Mouse (Mus musculus): ENCODE results near the gene Myrfl. TPM values are rescaled to one million over a fixed set of nuclear protein-coding genes. Genes with fewer than 3 reads are reported as not detected.

The Myrfl gene
- polyA plus RNA-seq, 1 experiment from 2014 or later = 0.23 TPM

- Histone ChIP-seq H3K4me2 (no peak overlapping the region), H3K9me3 (replicated peaks; ENCODE audit: control insufficient read depth, low read length) (no peaks in the 10 kb centered on the region; the same call in 1 of the 2 replicates), H3K27me3 (ENCODE audit: control insufficient read depth, insufficient read depth, low read length) (no peaks in the 10 kb centered on the region), H3K4me3 (ENCODE audit: low read depth, low read length) (no peak overlapping the region), H3K36me3 (ENCODE audit: control insufficient read depth, insufficient read depth, low read length) (peaks cover 7% of the 10 kb centered on the region), H3K27ac (ENCODE audit: low read depth, low read length) (no peak overlapping the region), H3K4me1 (ENCODE audit: control insufficient read depth, insufficient read depth, low read length) (no peaks in the 10 kb centered on the region; the same call in 1 of the 2 replicates), H3K9ac (ENCODE audit: low read depth, low read length) (no peak overlapping the region)
- no peak for ATAC-seq (replicated peaks; ENCODE audit: insufficient number of reproducible peaks, low FRiP score, low TSS enrichment)
- 83% methylated on average over 10 of the region's 10 CpGs for WGBS (ENCODE audit: insufficient replicate concordance)
Observed at GRCm38 (mm10) chr10:116904503-116904908, 7.8 kb upstream of the Myrfl start.

- 84% methylated on average over 12 of the region's 12 CpGs for WGBS (ENCODE audit: insufficient replicate concordance)
- Histone ChIP-seq H3K27me3 (ENCODE audit: control insufficient read depth, insufficient read depth, low read length) (no peaks in the 10 kb centered on the region), H3K9me3 (replicated peaks; ENCODE audit: control insufficient read depth, low read length) (no peaks in the 10 kb centered on the region), H3K4me3 (ENCODE audit: low read depth, low read length) (no peak overlapping the region), H3K4me1 (ENCODE audit: control insufficient read depth, insufficient read depth, low read length) (no peaks in the 10 kb centered on the region), H3K36me3 (ENCODE audit: control insufficient read depth, insufficient read depth, low read length) (no peaks in the 10 kb centered on the region), H3K27ac (ENCODE audit: low read depth, low read length) (no peak overlapping the region), H3K4me2 (no peak overlapping the region), H3K9ac (ENCODE audit: low read depth, low read length) (no peak overlapping the region)
- no peak for ATAC-seq (replicated peaks; ENCODE audit: insufficient number of reproducible peaks, low FRiP score, low TSS enrichment)
Observed at GRCm38 (mm10) chr10:116895108-116895833, 1.4 kb downstream of the Myrfl start.

GRCm38 (mm10) chr10:116894540-116894939, 2.2 kb downstream of the Myrfl start:
- no peaks in the 10 kb centered on the region for H3K4me1 ChIP-seq (ENCODE audit: control insufficient read depth, insufficient read depth, low read length)
- H3K4me2 ChIP-seq = no peak overlapping the region
- no peaks in the 10 kb centered on the region for H3K36me3 ChIP-seq (ENCODE audit: control insufficient read depth, insufficient read depth, low read length)
- no peaks in the 10 kb centered on the region for H3K27me3 ChIP-seq (ENCODE audit: control insufficient read depth, insufficient read depth, low read length)
- no peak overlapping the region for H3K27ac ChIP-seq (ENCODE audit: low read depth, low read length)
- no peaks in the 10 kb centered on the region for H3K9me3 ChIP-seq (replicated peaks; ENCODE audit: control insufficient read depth, low read length)
- H3K4me3 ChIP-seq (ENCODE audit: low read depth, low read length) = no peak overlapping the region
- ATAC-seq (replicated peaks; ENCODE audit: insufficient number of reproducible peaks, low FRiP score, low TSS enrichment) = no peak
- no peak overlapping the region for H3K9ac ChIP-seq (ENCODE audit: low read depth, low read length)
- 79% methylated on average over 6 of the region's 6 CpGs for WGBS (ENCODE audit: insufficient replicate concordance)

GRCm38 (mm10) chr10:116893753-116894152, 3.0 kb downstream of the Myrfl start:
- H3K9ac ChIP-seq (ENCODE audit: low read depth, low read length) = no peak overlapping the region
- ATAC-seq (replicated peaks; ENCODE audit: insufficient number of reproducible peaks, low FRiP score, low TSS enrichment) = no peak
- H3K9me3 ChIP-seq (replicated peaks; ENCODE audit: control insufficient read depth, low read length) = no peaks in the 10 kb centered on the region
- H3K4me1 ChIP-seq (ENCODE audit: control insufficient read depth, insufficient read depth, low read length) = no peaks in the 10 kb centered on the region
- H3K4me2 ChIP-seq = no peak overlapping the region
- H3K36me3 ChIP-seq (ENCODE audit: control insufficient read depth, insufficient read depth, low read length) = no peaks in the 10 kb centered on the region
- 17% methylated on average over 3 of the region's 3 CpGs for WGBS (ENCODE audit: insufficient replicate concordance)
- H3K27me3 ChIP-seq (ENCODE audit: control insufficient read depth, insufficient read depth, low read length) = no peaks in the 10 kb centered on the region
- no peak overlapping the region for H3K27ac ChIP-seq (ENCODE audit: low read depth, low read length)
- H3K4me3 ChIP-seq (ENCODE audit: low read depth, low read length) = no peak overlapping the region

- Histone ChIP-seq H3K4me3 (ENCODE audit: low read depth, low read length) (no peak overlapping the region), H3K27ac (ENCODE audit: low read depth, low read length) (no peak overlapping the region), H3K9ac (ENCODE audit: low read depth, low read length) (no peak overlapping the region), H3K36me3 (ENCODE audit: control insufficient read depth, insufficient read depth, low read length) (no peaks in the 10 kb centered on the region), H3K4me2 (no peak overlapping the region), H3K27me3 (ENCODE audit: control insufficient read depth, insufficient read depth, low read length) (no peaks in the 10 kb centered on the region), H3K9me3 (replicated peaks; ENCODE audit: control insufficient read depth, low read length) (no peaks in the 10 kb centered on the region), H3K4me1 (ENCODE audit: control insufficient read depth, insufficient read depth, low read length) (no peaks in the 10 kb centered on the region)
- ATAC-seq (replicated peaks; ENCODE audit: insufficient number of reproducible peaks, low FRiP score, low TSS enrichment) = no peak
- 56% methylated on average over 5 of the region's 5 CpGs for WGBS (ENCODE audit: insufficient replicate concordance)
Observed at GRCm38 (mm10) chr10:116890587-116890986, 6.1 kb downstream of the Myrfl start.

- WGBS (ENCODE audit: insufficient replicate concordance) = 75% methylated on average over 3 of the region's 3 CpGs
- Histone ChIP-seq H3K27me3 (ENCODE audit: control insufficient read depth, insufficient read depth, low read length) (no peaks in the 10 kb centered on the region), H3K9me3 (replicated peaks; ENCODE audit: control insufficient read depth, low read length) (no peaks in the 10 kb centered on the region), H3K36me3 (ENCODE audit: control insufficient read depth, insufficient read depth, low read length) (no peaks in the 10 kb centered on the region), H3K9ac (ENCODE audit: low read depth, low read length) (no peak overlapping the region), H3K27ac (ENCODE audit: low read depth, low read length) (no peak overlapping the region), H3K4me2 (no peak overlapping the region), H3K4me1 (ENCODE audit: control insufficient read depth, insufficient read depth, low read length) (no peaks in the 10 kb centered on the region), H3K4me3 (ENCODE audit: low read depth, low read length) (no peak overlapping the region)
- no peak for ATAC-seq (replicated peaks; ENCODE audit: insufficient number of reproducible peaks, low FRiP score, low TSS enrichment)
Observed at GRCm38 (mm10) chr10:116884552-116884951, 12.2 kb downstream of the Myrfl start.

- no peaks in the 10 kb centered on the region for H3K4me1 ChIP-seq (ENCODE audit: control insufficient read depth, insufficient read depth, low read length)
- no peaks in the 10 kb centered on the region for H3K9me3 ChIP-seq (replicated peaks; ENCODE audit: control insufficient read depth, low read length)
- H3K4me2 ChIP-seq = no peak overlapping the region
- H3K36me3 ChIP-seq (ENCODE audit: control insufficient read depth, insufficient read depth, low read length) = no peaks in the 10 kb centered on the region
- no peaks in the 10 kb centered on the region for H3K27me3 ChIP-seq (ENCODE audit: control insufficient read depth, insufficient read depth, low read length)
- no peak overlapping the region for H3K27ac ChIP-seq (ENCODE audit: low read depth, low read length)
- no peak overlapping the region for H3K9ac ChIP-seq (ENCODE audit: low read depth, low read length)
- WGBS (ENCODE audit: insufficient replicate concordance) = 66% methylated on average over 5 of the region's 5 CpGs
- H3K4me3 ChIP-seq (ENCODE audit: low read depth, low read length) = no peak overlapping the region
- no peak for ATAC-seq (replicated peaks; ENCODE audit: insufficient number of reproducible peaks, low FRiP score, low TSS enrichment)
Observed at GRCm38 (mm10) chr10:116883531-116883930, 13.2 kb downstream of the Myrfl start.

GRCm38 (mm10) chr10:116877436-116877835, 19.3 kb downstream of the Myrfl start:
- H3K9me3 ChIP-seq (replicated peaks; ENCODE audit: control insufficient read depth, low read length) = no peaks in the 10 kb centered on the region
- ATAC-seq (replicated peaks; ENCODE audit: insufficient number of reproducible peaks, low FRiP score, low TSS enrichment) = no peak
- 78% methylated on average over 4 of the region's 4 CpGs for WGBS (ENCODE audit: insufficient replicate concordance)
- no peaks in the 10 kb centered on the region for H3K27me3 ChIP-seq (ENCODE audit: control insufficient read depth, insufficient read depth, low read length)
- H3K27ac ChIP-seq (ENCODE audit: low read depth, low read length) = no peak overlapping the region
- H3K4me2 ChIP-seq = no peak overlapping the region
- H3K4me3 ChIP-seq (ENCODE audit: low read depth, low read length) = no peak overlapping the region
- H3K9ac ChIP-seq (ENCODE audit: low read depth, low read length) = no peak overlapping the region
- H3K4me1 ChIP-seq (ENCODE audit: control insufficient read depth, insufficient read depth, low read length) = no peaks in the 10 kb centered on the region
- no peaks in the 10 kb centered on the region for H3K36me3 ChIP-seq (ENCODE audit: control insufficient read depth, insufficient read depth, low read length)

- H3K4me3 ChIP-seq (ENCODE audit: low read depth, low read length) = no peak overlapping the region
- H3K9ac ChIP-seq (ENCODE audit: low read depth, low read length) = no peak overlapping the region
- H3K9me3 ChIP-seq (replicated peaks; ENCODE audit: control insufficient read depth, low read length) = no peaks in the 10 kb centered on the region
- H3K27ac ChIP-seq (ENCODE audit: low read depth, low read length) = no peak overlapping the region
- 76% methylated on average over 9 of the region's 9 CpGs for WGBS (ENCODE audit: insufficient replicate concordance)
- H3K36me3 ChIP-seq (ENCODE audit: control insufficient read depth, insufficient read depth, low read length) = no peaks in the 10 kb centered on the region
- H3K27me3 ChIP-seq (ENCODE audit: control insufficient read depth, insufficient read depth, low read length) = no peaks in the 10 kb centered on the region
- no peak for ATAC-seq (replicated peaks; ENCODE audit: insufficient number of reproducible peaks, low FRiP score, low TSS enrichment)
- H3K4me2 ChIP-seq = no peak overlapping the region
- H3K4me1 ChIP-seq (ENCODE audit: control insufficient read depth, insufficient read depth, low read length) = no peaks in the 10 kb centered on the region
Observed at GRCm38 (mm10) chr10:116874490-116874889, 22.2 kb downstream of the Myrfl start.

All from heart, embryonic 11.5 days (tissue).